Mouse (Mus musculus) 3134 (cell line): Measurements from ENCODE around the gene Zfp217.

Experiments used
- DNase-seq: peaks from one replicate; pipeline ENCODE4 v3.0.0-alpha.2; 2011; ENCODE audit warnings: low spot score; ENCODE audit not compliant: insufficient read length; ENCODE audit errors: extremely low read depth

The Zfp217 gene

DNA sequence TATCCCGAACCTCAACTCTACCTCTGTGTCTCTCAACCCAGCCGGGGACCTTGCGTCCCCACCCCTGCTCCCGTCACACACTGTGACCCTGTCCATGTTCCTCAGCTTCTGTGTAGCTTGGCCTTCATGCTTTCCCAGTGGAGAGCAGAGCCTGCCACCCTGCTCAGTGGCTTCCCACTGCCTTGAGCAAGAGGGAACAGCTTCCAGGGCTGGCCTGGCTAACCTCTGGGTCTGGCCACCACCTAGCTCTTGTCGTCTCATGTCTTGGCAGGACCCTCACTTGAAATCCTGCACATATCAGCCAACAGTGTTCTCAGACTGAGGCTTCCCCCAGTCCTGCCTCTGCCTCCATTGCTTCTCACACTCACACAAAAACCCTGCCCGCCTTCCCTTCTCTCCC is 12.1 kb downstream of the Zfp217 start:
- no peak for DNase-seq

DNA sequence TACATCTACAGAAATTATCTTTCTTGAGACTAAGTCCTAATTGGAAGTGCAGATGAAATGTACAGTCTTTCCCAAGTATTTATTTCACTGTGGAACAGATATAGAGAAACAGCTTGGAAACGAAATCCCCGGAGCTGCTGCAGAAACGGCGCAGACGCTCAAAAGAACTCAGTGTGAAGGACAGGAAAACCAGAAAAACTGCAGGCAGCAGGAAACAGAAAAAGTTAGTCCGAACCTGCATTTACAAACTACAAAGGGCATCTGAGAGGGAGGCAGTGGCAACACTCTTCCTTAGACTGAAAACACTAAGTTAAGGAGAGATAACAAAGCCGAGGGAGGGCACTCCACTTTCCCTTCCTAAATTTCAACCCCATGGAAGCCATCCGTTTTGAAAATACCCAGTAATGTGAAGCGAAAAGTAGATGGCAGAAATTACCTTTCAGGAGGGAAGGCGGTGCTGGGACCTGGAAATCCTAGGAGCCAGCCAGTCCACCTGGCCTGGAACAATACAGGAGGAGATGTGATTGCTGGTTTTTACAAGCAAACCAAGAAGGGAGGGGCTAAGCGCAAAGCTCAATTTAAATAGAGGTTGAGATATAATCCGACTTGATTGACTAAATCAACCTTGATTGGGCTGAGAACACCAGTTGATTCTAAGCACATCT is 13.7 kb downstream of the Zfp217 start:
- no peak for DNase-seq

DNA sequence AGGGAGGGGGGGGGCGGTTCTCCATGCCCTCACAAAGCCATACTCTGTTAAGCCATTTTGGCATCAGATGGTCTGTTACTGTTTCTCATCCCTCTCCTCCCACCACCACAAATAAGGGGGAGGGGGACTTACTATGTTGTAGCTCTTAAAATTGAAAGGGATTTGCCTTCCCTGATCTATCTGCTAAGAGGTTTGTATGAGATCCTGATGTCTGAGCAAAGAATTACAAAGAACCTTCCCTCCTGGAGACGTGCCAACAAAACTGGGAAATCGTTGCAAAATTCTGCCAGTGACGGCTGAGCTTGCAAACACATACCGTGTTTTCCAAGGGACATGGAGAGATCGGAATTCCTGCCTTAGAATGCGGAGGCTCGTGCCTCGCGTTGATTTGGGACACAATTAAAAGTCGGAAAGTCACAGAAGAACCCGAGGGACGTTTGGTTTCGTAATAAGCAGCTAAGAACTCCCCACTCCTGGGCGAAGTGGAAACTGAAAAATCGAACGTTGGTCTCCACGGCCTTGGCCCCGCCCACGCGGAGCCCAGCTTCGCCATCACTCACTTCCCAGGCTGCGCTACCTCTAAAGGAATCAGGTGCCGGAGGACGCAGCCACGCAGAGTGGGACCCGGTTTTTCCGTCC is 14.7 kb downstream of the Zfp217 start:
- peak; percentile 76 for DNase-seq

DNA sequence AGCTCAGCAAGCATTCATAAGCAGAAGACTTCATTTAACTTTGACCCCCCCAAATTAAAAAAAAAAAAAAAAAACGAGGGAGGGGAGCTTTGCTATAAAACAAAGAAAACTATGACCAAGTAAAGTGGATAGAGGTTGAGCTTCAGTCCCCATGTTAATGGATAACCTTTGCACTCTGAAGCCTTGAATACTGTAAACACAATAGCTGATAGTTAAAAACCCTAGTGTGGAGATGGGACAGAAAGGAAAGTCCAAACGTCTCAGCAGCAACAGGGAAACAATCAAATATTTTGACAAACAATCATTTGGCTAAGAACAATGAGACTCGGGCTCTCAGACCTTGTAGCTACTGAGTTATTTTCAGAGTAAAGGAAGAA is 15.2 kb downstream of the Zfp217 start:
- DNase-seq: no peak

DNA sequence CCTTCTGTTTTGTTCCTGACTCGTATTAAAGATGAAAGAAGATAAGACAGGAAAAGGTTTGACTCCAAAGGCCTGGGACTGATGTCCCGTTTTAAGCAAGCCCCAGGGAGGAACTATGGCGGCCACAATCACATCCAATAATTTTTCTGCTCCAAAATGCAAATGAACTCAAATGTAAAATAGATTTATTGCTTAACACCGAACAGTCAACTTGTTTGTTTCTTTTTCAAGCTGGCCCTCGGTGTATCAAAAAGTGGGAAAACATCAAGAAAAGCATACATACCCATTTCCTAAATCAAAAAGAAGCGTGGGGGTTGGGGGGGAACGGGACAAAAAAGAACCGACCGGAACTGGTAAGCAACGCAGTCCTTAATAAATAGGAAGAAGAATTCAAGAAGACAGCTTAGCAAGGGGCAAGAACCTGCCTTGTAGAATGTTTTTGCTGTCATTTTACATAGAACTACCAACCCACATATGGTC is 15.9 kb downstream of the Zfp217 start:
- peak; percentile 43 for DNase-seq

DNA sequence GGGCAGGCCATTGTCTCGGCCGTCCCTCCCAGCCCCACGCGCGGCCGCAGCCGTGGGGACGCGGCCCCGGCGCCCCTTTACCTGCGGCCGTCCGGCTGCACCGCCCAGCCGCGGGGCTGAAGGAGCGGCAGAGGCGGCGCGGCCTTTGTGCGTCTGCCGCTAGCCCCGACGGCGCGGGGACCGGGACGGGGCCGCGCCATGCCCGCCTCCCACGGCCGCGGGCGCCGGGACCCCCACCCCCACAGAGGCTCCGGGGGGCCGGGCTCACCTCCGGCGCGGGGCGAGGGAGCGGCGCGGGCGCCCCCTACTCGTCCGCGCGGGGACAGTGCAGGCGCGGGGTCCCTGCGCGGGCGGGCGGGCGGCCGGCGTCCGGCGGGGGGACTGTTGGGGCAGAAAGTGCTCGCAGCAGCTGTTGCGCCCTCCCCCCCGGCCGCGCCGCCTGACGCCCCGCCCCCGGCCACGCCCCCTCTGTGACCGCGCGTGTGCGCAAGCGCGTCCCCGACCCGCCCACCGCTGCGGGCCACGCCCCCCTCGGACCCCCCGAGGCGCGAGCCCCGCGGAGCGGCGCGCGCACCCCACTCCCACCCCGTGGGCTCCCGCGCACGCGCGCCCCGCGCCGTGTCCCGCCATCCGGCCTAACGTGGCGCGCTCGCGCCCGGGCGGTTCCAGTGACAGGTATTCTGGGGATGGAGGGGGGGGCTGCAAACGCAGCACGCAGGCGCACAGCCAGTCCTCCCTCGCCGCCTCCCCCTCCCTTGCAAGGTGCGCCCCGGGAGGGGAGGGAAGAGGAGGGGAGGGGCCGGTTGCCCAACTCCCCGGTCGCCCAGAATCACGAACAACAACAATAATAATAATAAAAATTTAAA is 16.9 kb downstream of the Zfp217 start:
- DNase-seq: peak; percentile 87

DNA sequence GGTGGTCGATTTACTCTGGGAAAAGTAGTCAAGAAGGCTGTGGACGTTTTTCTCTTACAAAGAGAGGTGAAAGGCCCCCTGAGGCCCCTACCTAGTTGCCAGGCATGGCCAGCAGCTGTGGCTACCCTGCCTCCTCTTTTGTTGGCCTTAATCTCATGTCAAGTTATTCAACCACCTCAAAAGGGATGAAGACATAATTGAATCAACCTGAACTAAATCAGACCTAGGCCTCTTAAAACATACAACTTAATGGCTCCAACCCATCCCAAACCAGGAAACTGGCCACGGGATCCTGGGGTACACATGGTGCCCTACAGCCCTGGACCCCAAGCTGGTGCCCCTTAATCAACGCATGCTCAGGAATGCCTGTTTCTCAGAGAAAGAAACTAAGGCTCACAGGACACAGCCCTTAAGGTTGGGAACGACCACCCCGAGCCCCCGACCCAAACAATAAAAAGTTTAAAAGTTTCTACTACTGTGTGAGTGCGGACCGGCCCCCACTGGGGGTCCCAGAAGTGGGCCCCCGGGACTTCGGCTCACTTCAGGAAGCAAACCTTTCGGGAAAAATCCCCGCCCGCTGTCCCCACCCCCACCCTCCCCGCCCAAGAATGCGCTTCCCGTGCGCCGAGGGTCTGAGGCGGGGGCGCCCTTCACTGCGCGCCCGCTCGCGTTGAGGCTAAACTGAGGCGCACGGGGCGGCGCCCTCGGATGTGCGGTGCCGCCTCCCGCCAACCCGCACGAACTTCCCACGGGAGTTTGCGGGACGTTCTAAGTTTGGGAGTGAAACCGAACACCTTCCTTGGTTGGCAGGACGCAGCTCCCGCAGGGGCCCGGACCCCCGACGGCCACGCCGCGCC is 17.8 kb downstream of the Zfp217 start:
- DNase-seq: peak; percentile 70

DNA sequence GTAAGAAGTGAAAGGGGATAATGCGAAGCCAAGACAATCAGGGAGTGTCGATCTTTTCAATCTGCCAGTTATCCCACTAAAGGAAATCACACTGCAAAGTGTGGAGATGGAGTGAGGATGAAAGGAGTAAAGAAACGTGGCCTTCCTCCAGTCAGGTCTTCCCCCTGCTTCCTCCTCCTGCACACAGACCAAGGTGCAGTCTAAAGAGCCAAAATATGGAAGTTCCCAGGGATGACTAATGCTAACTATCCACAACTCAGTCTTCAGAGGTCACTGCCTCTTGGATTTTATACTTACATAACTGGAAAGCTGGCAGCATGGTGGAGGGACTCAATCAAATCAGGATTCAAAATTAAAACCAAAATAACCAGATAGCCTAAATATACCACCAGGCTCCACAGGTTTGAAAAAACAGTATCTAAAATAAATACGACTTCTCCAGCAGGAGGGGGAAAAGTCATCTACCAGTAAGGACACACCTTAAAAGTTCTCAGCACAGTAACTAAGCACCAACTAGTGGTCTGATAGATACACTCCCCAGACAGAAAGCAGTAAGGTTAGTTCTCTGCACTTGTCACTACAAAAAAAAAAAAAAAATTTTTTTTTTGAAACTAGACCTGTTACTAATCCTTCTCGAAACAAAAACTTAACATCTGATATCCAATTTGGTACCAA is 18.5 kb downstream of the Zfp217 start:
- peak; percentile 46 for DNase-seq

DNA sequence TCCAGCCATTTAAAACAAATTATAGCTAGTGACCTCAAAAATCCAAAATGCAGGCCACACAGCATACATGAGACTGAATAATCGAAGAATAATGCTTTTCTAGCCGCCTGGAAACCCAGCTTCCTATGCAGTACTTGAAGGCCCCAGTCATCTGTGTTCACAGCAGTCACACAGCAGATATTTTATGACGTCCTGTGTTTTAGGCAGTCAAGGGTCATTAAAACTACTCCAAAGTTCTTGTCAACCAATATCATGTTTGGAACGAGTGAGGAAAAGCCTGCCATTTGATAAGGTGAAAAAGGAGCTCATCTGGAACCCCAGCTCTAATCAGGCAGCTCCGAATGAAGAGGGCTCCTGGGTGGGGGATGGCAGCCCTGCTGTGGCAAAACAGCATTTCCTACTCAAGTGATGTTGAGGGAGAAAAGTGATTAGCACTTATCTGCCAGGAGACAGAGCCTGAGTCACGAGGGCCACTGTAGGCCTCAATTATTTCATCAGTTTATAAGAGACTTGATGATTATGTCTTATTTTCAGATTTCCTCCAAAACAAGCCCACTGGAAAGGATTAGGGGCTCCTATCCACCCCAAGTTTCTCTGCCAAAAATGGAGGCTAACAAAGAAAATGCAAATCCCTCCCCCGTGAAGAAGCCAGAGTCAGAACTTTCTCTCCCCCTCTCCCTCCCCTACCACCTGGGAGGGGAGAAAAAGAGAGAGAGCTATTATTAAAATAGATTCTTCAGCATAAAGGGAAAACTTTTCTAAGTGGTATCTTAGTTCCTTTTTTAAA is 19.2 kb downstream of the Zfp217 start:
- no peak for DNase-seq

DNA sequence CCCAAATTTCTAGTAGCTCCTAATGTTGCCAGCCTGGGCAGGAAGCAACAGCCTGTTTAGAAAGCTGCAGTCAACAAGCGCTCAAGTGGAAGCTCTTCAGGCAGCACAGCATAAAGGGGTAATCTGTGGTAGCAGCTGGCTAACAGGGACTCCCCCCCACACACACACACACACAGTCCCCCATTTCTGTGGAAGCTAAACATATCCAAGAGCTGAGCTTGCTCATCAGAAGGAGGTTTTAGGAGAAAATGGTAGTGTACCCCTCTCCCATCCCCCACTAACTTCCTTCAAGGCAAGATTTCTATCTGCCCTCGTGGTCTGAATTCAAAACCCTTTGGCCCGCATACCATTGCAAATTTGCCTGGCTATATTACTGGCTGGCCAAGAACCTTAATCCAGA is 20.4 kb downstream of the Zfp217 start:
- no peak for DNase-seq

DNA sequence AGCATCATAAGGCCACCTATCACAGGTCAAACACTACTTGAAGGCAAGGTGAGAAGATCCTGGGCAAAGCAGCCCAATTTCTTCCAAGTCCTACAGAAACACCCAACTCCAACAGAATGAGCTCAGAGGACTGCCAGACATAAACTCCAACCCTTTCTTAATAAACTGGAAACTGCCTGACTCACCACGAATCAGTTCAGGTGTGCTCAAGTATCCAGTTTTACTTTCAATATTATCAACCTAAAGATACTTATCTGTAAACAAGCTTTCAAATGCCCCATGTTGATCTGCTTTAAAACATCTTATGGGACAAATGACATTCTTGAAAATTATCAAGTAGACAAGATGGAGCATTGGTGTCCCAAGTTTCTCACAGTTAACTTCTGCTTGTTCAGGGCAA is 21.6 kb downstream of the Zfp217 start:
- DNase-seq: no peak

DNA sequence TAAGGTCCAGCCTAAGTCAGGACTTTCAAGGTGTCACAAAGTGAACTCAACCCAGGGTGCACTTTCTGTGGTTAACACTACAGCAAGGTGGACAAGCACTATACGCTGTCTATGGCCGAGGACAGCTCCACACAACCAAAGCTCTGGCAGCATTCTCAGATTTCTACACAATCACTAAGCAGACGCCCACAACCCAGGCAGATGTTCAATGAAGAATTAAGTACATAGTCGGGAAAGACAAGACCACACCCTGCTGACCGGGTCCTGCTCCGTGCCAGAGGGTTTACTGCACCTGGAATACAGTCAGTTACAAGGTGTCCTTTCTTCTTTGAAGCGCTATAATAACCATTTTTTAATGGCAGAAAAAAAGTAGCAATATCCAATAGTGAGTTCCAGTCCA is 25.7 kb downstream of the Zfp217 start:
- no peak for DNase-seq

DNA sequence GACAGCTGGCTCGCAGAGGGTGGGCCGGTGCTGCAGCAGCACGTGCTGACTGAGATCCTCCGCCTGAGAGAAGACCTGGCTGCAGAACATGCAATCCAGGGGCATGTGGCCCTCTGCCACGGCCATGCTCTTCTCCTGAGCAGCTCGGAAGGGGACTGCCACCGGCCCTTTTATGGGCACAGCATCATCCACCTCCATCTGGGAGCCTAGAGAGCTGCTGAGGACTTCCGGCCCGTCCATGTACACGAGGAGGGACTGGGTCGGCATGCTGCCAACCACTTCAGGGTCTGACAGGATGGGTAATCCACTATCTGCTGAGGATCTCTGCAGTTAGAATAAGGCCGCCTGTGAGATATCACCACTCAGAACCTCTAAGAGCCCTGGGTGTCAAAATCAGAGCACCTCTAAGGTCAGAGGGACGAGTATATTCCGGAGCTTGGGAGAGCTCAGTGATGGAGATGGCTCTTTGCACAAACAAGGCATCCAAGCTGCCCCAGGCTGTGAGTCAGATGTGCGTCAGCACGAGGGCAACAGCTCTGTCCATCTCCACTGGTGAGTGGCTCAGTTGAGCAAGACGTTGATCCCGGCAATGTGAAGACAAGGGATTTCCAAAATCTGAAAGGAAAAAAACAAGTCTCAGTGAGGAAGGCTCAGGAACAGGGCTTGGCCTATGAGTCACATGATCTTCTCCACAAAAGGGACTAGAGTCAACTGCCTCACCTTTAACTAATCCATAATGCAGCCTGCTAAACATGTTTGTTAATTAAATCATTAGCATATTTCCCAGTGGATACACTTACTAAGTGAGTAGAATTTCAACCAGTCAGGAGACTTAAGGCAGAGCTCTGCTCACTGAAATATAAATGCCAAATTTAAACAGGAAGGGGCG is 27.5 kb downstream of the Zfp217 start:
- peak; percentile 82 for DNase-seq

DNA sequence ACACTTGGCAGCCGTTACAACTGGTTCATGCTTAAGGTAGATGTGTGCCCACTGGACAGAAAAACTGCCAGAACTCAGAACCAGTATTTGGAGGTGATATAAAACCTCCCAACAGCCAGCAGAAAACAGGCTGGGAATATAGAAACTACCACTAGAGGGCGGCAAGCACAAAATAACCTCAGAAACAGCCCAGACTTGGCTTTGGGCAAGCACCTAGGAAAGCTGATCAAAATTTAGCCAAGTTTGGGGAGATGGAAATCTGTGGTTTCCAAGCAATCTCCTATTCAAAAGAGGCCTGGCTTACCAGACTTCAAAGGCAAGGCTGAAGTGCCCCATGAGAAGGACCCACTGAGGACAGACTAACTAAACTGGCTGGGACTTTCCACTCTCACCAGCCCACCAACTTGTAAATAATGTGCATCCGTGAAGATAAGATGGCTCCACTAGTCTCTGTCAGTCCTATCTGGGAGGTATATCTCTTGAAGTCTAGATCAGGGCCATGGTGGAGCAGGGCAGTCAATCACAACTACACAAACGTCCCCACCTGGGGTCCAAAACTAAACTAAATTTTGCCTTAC is 31.1 kb downstream of the Zfp217 start:
- peak; percentile 40 for DNase-seq

DNA sequence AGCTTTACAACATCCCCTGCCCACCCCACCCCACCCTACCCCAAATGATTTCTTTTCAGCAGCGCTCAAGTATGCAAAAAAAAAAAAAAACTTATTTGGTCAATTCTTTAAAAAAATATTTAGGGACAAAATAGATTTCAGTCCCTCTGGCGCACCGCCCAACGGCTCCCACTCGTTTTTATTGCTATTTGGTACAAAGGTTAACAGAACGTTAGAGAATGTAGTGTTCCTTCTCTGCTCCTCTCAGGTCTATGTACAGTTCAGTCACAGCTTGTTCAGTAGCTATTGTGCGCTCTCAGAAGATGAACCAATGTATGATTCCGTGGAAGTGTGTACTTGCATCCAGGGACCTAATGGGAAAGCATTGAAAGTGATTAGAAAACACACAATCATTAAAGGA is 37.6 kb downstream of the Zfp217 start:
- DNase-seq: no peak

DNA sequence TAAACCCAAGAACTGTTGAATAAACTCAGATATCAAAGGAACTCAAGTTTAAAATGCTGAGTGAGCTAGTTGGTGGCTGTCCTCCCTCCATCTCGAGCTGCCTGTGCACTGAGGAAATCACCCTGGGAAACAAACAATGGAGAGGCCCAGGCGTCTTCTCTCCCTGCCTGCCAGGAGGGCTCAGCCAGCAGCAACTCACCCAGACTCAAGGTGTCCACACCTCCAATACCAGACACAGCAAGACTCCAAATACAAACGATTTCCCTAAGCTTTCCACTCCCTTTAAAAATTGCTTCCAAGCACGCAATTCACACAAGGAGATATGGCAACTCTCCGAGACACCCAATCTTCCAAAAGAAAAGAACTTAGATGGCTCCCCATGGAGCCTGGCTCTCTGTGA is 38.4 kb downstream of the Zfp217 start:
- no peak for DNase-seq

DNA sequence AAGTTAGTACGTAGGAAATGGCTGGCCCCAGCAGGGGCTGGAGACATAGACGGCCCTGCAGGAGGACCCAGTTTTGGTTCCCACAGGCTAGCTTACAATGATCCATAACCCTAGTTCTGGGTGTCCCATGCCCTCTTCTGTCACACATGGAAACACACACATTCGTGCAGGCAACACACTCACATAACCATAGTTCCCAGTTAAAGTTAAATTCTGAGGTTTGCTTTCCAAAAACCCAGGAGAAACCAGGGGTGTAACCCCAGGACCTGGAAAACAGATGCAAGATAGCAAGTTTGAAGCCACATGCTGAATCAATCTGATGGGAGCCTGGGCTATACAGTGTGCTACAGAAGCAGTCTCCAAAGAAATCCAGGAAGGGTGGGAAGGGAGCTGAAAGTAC is 40.1 kb downstream of the Zfp217 start:
- no peak for DNase-seq

DNA sequence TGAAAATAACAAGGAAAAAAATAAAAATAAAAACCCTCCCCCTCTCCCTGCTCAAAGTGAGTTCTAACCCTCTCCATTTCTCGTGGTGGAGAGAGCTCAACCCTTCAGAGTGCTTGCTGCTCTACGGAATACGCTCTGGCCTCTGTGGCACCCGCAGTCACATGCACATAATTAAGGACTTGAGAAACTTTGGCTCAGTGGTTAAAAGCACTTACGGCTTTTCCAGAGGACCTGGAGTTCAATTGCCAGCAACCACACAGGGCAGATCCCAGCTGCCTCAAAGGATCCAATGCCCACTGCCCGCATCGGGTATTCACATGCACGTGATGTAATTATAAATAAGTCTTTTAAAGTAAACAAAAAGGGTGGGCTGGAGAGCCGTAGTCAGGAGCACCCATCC is 41.9 kb downstream of the Zfp217 start:
- DNase-seq: no peak
